Mouse (Mus musculus): ENCODE measurements around the gene Lpp. TPM values are rescaled to one million over a fixed set of nuclear protein-coding genes. Genes with fewer than 3 reads are reported as not detected.

Gene Lpp
- total and polyA plus RNA-seq, 3 experiments = 0.64 to 1.2 (median 0.68) TPM

- no peak overlapping the region for H3K4me2 ChIP-seq (ENCODE audit: insufficient read depth, low read depth, poor library complexity, severe bottlenecking)
- dilution Hi-C loops (cut with MboI; ENCODE audit: extremely low pct_ligation_motif_present, extremely low pct_unique_long_range_greater_than_20kb, low sequenced_read_pairs) (no loop called here), in situ Hi-C loops (cut with MboI; ENCODE audit: low pct_ligation_motif_present, low pct_unique_long_range_greater_than_20kb, low sequenced_read_pairs) (no loop called here)
- no peaks in the 10 kb centered on the region for H3K27me3 ChIP-seq (replicated peaks)
- H3K9ac ChIP-seq (ENCODE audit: insufficient read depth, low read depth) = no peak overlapping the region
- TF ChIP-seq IRF4 (IDR thresholded peaks at IDR 0.05; ENCODE audit: low read depth, low read length) (no peak), ZKSCAN1 (IDR thresholded peaks at IDR 0.05; ENCODE audit: borderline replicate concordance, low read depth, low read length) (no peak), MEF2A (IDR thresholded peaks at IDR 0.05; ENCODE audit: borderline replicate concordance, low read depth, low read length) (no peak), JUN (IDR thresholded peaks at IDR 0.05; ENCODE audit: insufficient read depth, low read depth, low read length) (no peak), MAFK (IDR thresholded peaks at IDR 0.05; ENCODE audit: insufficient replicate concordance, low read length) (no peak), NRF1 (IDR thresholded peaks at IDR 0.05; ENCODE audit: low read depth, low read length) (no peak), USF1 (IDR thresholded peaks at IDR 0.05; ENCODE audit: low read depth, low read length) (no peak), ZNF384 (IDR thresholded peaks at IDR 0.05; ENCODE audit: low read depth, low read length) (no peak), TBP (conservative IDR thresholded peaks at IDR 0.05; ENCODE audit: low read depth, low read length) (no peak), KAT2A (IDR thresholded peaks at IDR 0.05; ENCODE audit: insufficient replicate concordance, low read length) (no peak), POLR2A (IDR thresholded peaks at IDR 0.05; ENCODE audit: low read depth, low read length) (no peak), ETS1 (conservative IDR thresholded peaks at IDR 0.05; ENCODE audit: low read depth, low read length) (no peak), ELF1 (IDR thresholded peaks at IDR 0.05; ENCODE audit: low read depth, low read length) (no peak), UBTF (IDR thresholded peaks at IDR 0.05; ENCODE audit: low read depth, low read length) (no peak), RCOR1 (conservative IDR thresholded peaks at IDR 0.05; ENCODE audit: low read depth, low read length) (no peak), USF2 (conservative IDR thresholded peaks at IDR 0.05; ENCODE audit: low read depth, low read length) (no peak)
- DNase-seq (ENCODE audit: extremely low read depth) = no peak
- no peaks in the 10 kb centered on the region for H3K79me2 ChIP-seq (replicated peaks; ENCODE audit: control insufficient read depth, extremely low read depth, insufficient read depth, poor library complexity, severe bottlenecking)
- no peak overlapping the region for H3K4me3 ChIP-seq (replicated peaks in 1 of 3; ENCODE audit: low read depth in 2 of 3, low read length in 2 of 3, poor library complexity in 1 of 3)
- H3K4me1 ChIP-seq (ENCODE audit: control insufficient read depth in 1 of 2, insufficient read depth in 2 of 2) = peaks cover 2 to 4% of the 10 kb centered on the region in 2 experiments; a peak in 2 of 4 replicates
- H3K36me3 ChIP-seq (replicated peaks in 1 of 2; ENCODE audit: control insufficient read depth in 1 of 2, insufficient read depth in 1 of 2, low read length in 1 of 2) = no peaks in the 10 kb centered on the region
- H3K27ac ChIP-seq (ENCODE audit: insufficient read depth, low read depth) = no peak overlapping the region
- H3K9me3 ChIP-seq (replicated peaks; ENCODE audit: low read length) = peaks cover 5% of the 10 kb centered on the region
Measured at GRCm38 (mm10) chr16:24487782-24488241, 94.5 kb downstream of the Lpp start.

GRCm38 (mm10) chr16:24489516-24490285 is 96.4 kb downstream of the Lpp start:
- Histone ChIP-seq H3K9ac (ENCODE audit: insufficient read depth, low read depth) (no peak overlapping the region), H3K27me3 (replicated peaks) (no peaks in the 10 kb centered on the region), H3K4me2 (ENCODE audit: insufficient read depth, low read depth, poor library complexity, severe bottlenecking) (no peak overlapping the region), H3K4me3 (replicated peaks in 1 of 3; ENCODE audit: low read depth in 2 of 3, low read length in 2 of 3, poor library complexity in 1 of 3) (no peak overlapping the region), H3K9me3 (replicated peaks; ENCODE audit: low read length) (peaks cover 5% of the 10 kb centered on the region), H3K4me1 (ENCODE audit: control insufficient read depth in 1 of 2, insufficient read depth in 2 of 2) (peaks cover 2 to 11% of the 10 kb centered on the region in 2 experiments; a peak in 3 of 4 replicates), H3K27ac (ENCODE audit: insufficient read depth, low read depth) (no peak overlapping the region), H3K36me3 (replicated peaks in 1 of 2; ENCODE audit: control insufficient read depth in 1 of 2, insufficient read depth in 1 of 2, low read length in 1 of 2) (no peaks in the 10 kb centered on the region), H3K79me2 (replicated peaks; ENCODE audit: control insufficient read depth, extremely low read depth, insufficient read depth, poor library complexity, severe bottlenecking) (no peaks in the 10 kb centered on the region)
- in situ Hi-C loops (cut with MboI; ENCODE audit: low pct_ligation_motif_present, low pct_unique_long_range_greater_than_20kb, low sequenced_read_pairs) = no loop called here
- TF ChIP-seq HCFC1 (IDR thresholded peaks at IDR 0.05; ENCODE audit: low read depth, low read length) (no peak), PAX5 (IDR thresholded peaks at IDR 0.05; ENCODE audit: low read length) (no peak), CHD1 (IDR thresholded peaks at IDR 0.05; ENCODE audit: low read depth, low read length) (no peak), CTCF (conservative IDR thresholded peaks at IDR 0.05 in 1 of 2, IDR thresholded peaks at IDR 0.05 in 1 of 2; ENCODE audit: low read depth in 2 of 2, low read length in 2 of 2) (no peak), CHD2 (IDR thresholded peaks at IDR 0.05; ENCODE audit: low read length) (no peak), ZC3H11A (IDR thresholded peaks at IDR 0.05; ENCODE audit: low read depth, low read length) (no peak), ZNF384 (IDR thresholded peaks at IDR 0.05; ENCODE audit: low read depth, low read length) (no peak), TCF12 (IDR thresholded peaks at IDR 0.05; ENCODE audit: low read depth, low read length) (no peak), MAX (IDR thresholded peaks at IDR 0.05; ENCODE audit: low read length) (no peak), MXI1 (IDR thresholded peaks at IDR 0.05; ENCODE audit: low read depth, low read length) (no peak), USF2 (conservative IDR thresholded peaks at IDR 0.05; ENCODE audit: low read depth, low read length) (no peak), MAFK (IDR thresholded peaks at IDR 0.05; ENCODE audit: insufficient replicate concordance, low read length) (no peak), KAT2A (IDR thresholded peaks at IDR 0.05; ENCODE audit: insufficient replicate concordance, low read length) (no peak)
- DNase-seq (ENCODE audit: extremely low read depth) = no peak
- dilution Hi-C loops (cut with MboI; ENCODE audit: extremely low pct_ligation_motif_present, extremely low pct_unique_long_range_greater_than_20kb, low sequenced_read_pairs) = no loop called here

Data from CH12.LX (cell line).